Mouse (Mus musculus) T-helper 17 cell (primary cell): ENCODE data around the gene Fam76b.

Experiments
- in situ Hi-C, 2 experiments: fragments of 300-600 bp; cut with MboI, MseI; formaldehyde crosslinking; loops; 1 replicate in 1 of 2; 2 replicates in 1 of 2; pipeline ENCODE4 v1.15.1; 2025; ENCODE audit warnings: high pct_unique_total_duplicates in 2 of 2

Fam76b gene

GRCm38 (mm10) chr9:13856777-13857176 is 29.3 kb downstream of the Fam76b start:
- in situ Hi-C loops: no loop called here

- in situ Hi-C loops: no loop called here
Observed at GRCm38 (mm10) chr9:13867646-13868045, 40.1 kb downstream of the Fam76b start.

GRCm38 (mm10) chr9:13871631-13872030 is 44.1 kb downstream of the Fam76b start:
- in situ Hi-C loops: no loop called here

GRCm38 (mm10) chr9:13874359-13874758 is 46.8 kb downstream of the Fam76b start:
- in situ Hi-C loops: no loop called here

GRCm38 (mm10) chr9:13875340-13875739 is 47.8 kb downstream of the Fam76b start:
- in situ Hi-C loops: loop anchor here in 1 of 2 experiments (5.0 kb wide), 1 partner anchor 472 kb away; no protein-coding TSS in a partner anchor

- in situ Hi-C loops: no loop called here
Observed at GRCm38 (mm10) chr9:13880761-13881160, 53.2 kb downstream of the Fam76b start.

GRCm38 (mm10) chr9:13882478-13882877 is 55.0 kb downstream of the Fam76b start:
- in situ Hi-C loops: no loop called here

- in situ Hi-C loops: no loop called here
Observed at GRCm38 (mm10) chr9:13888981-13889380, 61.5 kb downstream of the Fam76b start.

GRCm38 (mm10) chr9:13889657-13890056 is 62.1 kb downstream of the Fam76b start:
- in situ Hi-C loops: loop anchor here (5.0 to 10.0 kb wide), 2 partner anchors 385 to 458 kb away; partner anchors contain the start of gene Sesn3 (in 1 of the 2)

GRCm38 (mm10) chr9:13890171-13890570 is 62.7 kb downstream of the Fam76b start:
- in situ Hi-C loops: loop anchor here (5.0 to 10.0 kb wide), 2 partner anchors 385 to 457 kb away; partner anchors contain the start of gene Sesn3 (in 1 of the 2)

- in situ Hi-C loops: loop anchor here (5.0 to 10.0 kb wide), 2 partner anchors 383 to 455 kb away; partner anchors contain the start of gene Sesn3 (in 1 of the 2)
Observed at GRCm38 (mm10) chr9:13891888-13892287, 64.4 kb downstream of the Fam76b start.

- in situ Hi-C loops: loop anchor here (5.0 to 10.0 kb wide), 2 partner anchors 382 to 454 kb away; partner anchors contain the start of gene Sesn3 (in 1 of the 2)
Observed at GRCm38 (mm10) chr9:13893044-13893443, 65.5 kb downstream of the Fam76b start.

GRCm38 (mm10) chr9:13894491-13894890 is 67.0 kb downstream of the Fam76b start:
- in situ Hi-C loops: loop anchor here (5.0 to 10.0 kb wide), 2 partner anchors 380 to 453 kb away; partner anchors contain the start of gene Sesn3 (in 1 of the 2)

GRCm38 (mm10) chr9:13894936-13895335 is 67.4 kb downstream of the Fam76b start:
- in situ Hi-C loops: loop anchor here (5.0 to 10.0 kb wide), 4 partner anchors 112 to 452 kb away; partner anchors contain the start of gene Sesn3 (in 1 of the 2)

GRCm38 (mm10) chr9:13896055-13896454 is 68.5 kb downstream of the Fam76b start:
- in situ Hi-C loops: loop anchor here (5.0 to 10.0 kb wide), 3 partner anchors 111 to 379 kb away; partner anchors contain the start of gene Sesn3 (in 1 of the 2)

GRCm38 (mm10) chr9:13898510-13899305 is 71.2 kb downstream of the Fam76b start:
- in situ Hi-C loops: loop anchor here (5.0 to 10.0 kb wide), 3 partner anchors 109 to 376 kb away; partner anchors contain the start of gene Sesn3 (in 1 of the 2)

- in situ Hi-C loops: no loop called here
Observed at GRCm38 (mm10) chr9:13902030-13902429, 74.5 kb downstream of the Fam76b start.

GRCm38 (mm10) chr9:13904091-13904779 is 76.7 kb downstream of the Fam76b start:
- in situ Hi-C loops: no loop called here
